ENCODE assay signal across 10 mouse cellular contexts in genomic region chr10:81600096-81600495, GRCm38 (mm10). TPM values are rescaled to one million over a fixed set of nuclear protein-coding genes. Genes with fewer than 3 reads are reported as not detected.
DNase-seq lines count a peak whose midpoint lies in the region; ATAC-seq and TF ChIP-seq lines count a peak whose summit lies in the region.
"Had no signal": no experiment of that assay in that cellular context is flagged by ENCODE, and none has a peak within 500 bp of the region (broad histone marks: within the 10 kb centered on the region; RNA-seq: fewer than 3 reads in every experiment).

No protein-coding gene starts in this region.

- no peaks in the 10 kb centered on the region for H3K9me3 ChIP-seq in kidney, embryonic 16.5 days (ENCODE audit: low read length)
- H3K9me3 ChIP-seq in ES-E14 (ENCODE audit: control insufficient read depth, insufficient read depth, low read depth, low read length), result no peaks in the 10 kb centered on the region
- H3K9me3 ChIP-seq in limb, embryonic 12.5 days, result no peaks in the 10 kb centered on the region
- H3K9me3 ChIP-seq: forebrain, embryonic 15.5 days had no signal

- H3K4me3 ChIP-seq in kidney, embryonic 16.5 days (ENCODE audit: low read length), result no peak overlapping the region
- no peak overlapping the region for H3K4me3 ChIP-seq in ES-E14 (ENCODE audit: insufficient read depth in 1 of 2, low read depth in 1 of 2, low read length in 2 of 2, poor library complexity in 1 of 2, severe bottlenecking in 1 of 2)
- H3K4me3 ChIP-seq in limb, embryonic 12.5 days (replicated peaks), result no peak overlapping the region

- no peaks in the 10 kb centered on the region for H3K36me3 ChIP-seq in kidney, embryonic 16.5 days (ENCODE audit: insufficient read depth, low read length)
- no peaks in the 10 kb centered on the region for H3K36me3 ChIP-seq in ES-E14 (ENCODE audit: control insufficient read depth, insufficient read depth, low read length, poor library complexity, severe bottlenecking)
- H3K36me3 ChIP-seq in limb, embryonic 12.5 days, result no peaks in the 10 kb centered on the region
- H3K36me3 ChIP-seq: forebrain, embryonic 15.5 days had no signal

- ATAC-seq in kidney, embryonic 16.5 days (ENCODE audit: low FRiP score, low TSS enrichment), result no peak
- ATAC-seq in limb, embryonic 12.5 days (ENCODE audit: insufficient number of reproducible peaks, insufficient read depth, low FRiP score, low TSS enrichment, low read depth), result no peak
- ATAC-seq in megakaryocyte, adult 5-6 weeks (ENCODE audit: poor library complexity, severe bottlenecking), result no peak
- ATAC-seq: Patski had no signal

- WGBS in kidney, embryonic 16.5 days, result 37% methylated on average over 10 of the region's 10 CpGs
- 41% methylated on average over 10 of the region's 10 CpGs for WGBS in limb, embryonic 12.5 days

- peak overlapping the region; percentile 85 for H3K27ac ChIP-seq in kidney, embryonic 16.5 days (ENCODE audit: low read length)
- peak overlapping the region; percentile 9; the same call in 1 of the 2 replicates for H3K27ac ChIP-seq in ES-E14 (ENCODE audit: insufficient read depth, low read depth, low read length, poor library complexity, severe bottlenecking)
- H3K27ac ChIP-seq in limb, embryonic 12.5 days, result peak overlapping the region; percentile 75
- H3K27ac ChIP-seq: forebrain, embryonic 15.5 days had no signal

- DNase-seq in embryo, embryonic 11 days, result peak; percentile 20
- DNase-seq in embryo, embryonic 9.5 days (ENCODE audit: extremely low spot score), result no peak
- no peak for DNase-seq in kidney, postnatal 14 days
- no peak for DNase-seq in ES-E14 (ENCODE audit: low read depth, low spot score)
- no peak for DNase-seq in adrenal gland, postnatal 10 days

- in situ Hi-C loops in ES-E14 (cut with MboI; ENCODE audit: low sequenced_read_pairs in 2 of 2, unreplicated experiment in 2 of 2), result no loop called here

- no peak overlapping the region for H3K9ac ChIP-seq in kidney, embryonic 16.5 days (replicated peaks; ENCODE audit: low read length)
- no peak overlapping the region for H3K9ac ChIP-seq in ES-E14 (ENCODE audit: insufficient read depth, low read depth, low read length, poor library complexity, severe bottlenecking)
- H3K9ac ChIP-seq in limb, embryonic 12.5 days (replicated peaks), result no peak overlapping the region
- H3K9ac ChIP-seq: forebrain, embryonic 15.5 days had no signal

- no peaks in the 10 kb centered on the region for H3K27me3 ChIP-seq in kidney, embryonic 16.5 days (ENCODE audit: insufficient read depth, low read length)
- H3K27me3 ChIP-seq in limb, embryonic 12.5 days, result peaks cover 9% of the 10 kb centered on the region
- H3K27me3 ChIP-seq: Patski had no signal

- peaks cover 71% of the 10 kb centered on the region for H3K4me1 ChIP-seq in kidney, embryonic 16.5 days (ENCODE audit: insufficient read depth, low read length)
- H3K4me1 ChIP-seq in ES-E14 (ENCODE audit: control insufficient read depth in 2 of 2, insufficient read depth in 2 of 2, low read length in 2 of 2, poor library complexity in 1 of 2), result peaks cover 9 to 48% of the 10 kb centered on the region in 2 experiments
- H3K4me1 ChIP-seq in limb, embryonic 12.5 days (replicated peaks), result peaks cover 83% of the 10 kb centered on the region

- H3K4me2 ChIP-seq in kidney, embryonic 16.5 days (replicated peaks; ENCODE audit: low read depth, low read length), result no peak overlapping the region
- H3K4me2 ChIP-seq in limb, embryonic 12.5 days, result no peak overlapping the region

TF ChIP-seq in ES-E14, 5 proteins besides CTCF, POLR2A, EP300 and RAD21:
- TF ChIP-seq ZC3H11A (IDR thresholded peaks at IDR 0.05; ENCODE audit: borderline replicate concordance, low read depth, low read length), result no peak
- no peak for TF ChIP-seq ZNF384 (IDR thresholded peaks at IDR 0.05; ENCODE audit: low read depth, low read length)
- TF ChIP-seq MAFK (IDR thresholded peaks at IDR 0.05; ENCODE audit: insufficient read depth, low read depth, low read length), result no peak
- no peak for TF ChIP-seq HCFC1 (IDR thresholded peaks at IDR 0.05; ENCODE audit: borderline replicate concordance, insufficient read depth, low read length)
- TF ChIP-seq CHD2 (IDR thresholded peaks at IDR 0.05; ENCODE audit: low read depth, low read length), result no peak

RNA-seq across cellular contexts. Expression of gene Tle6, which starts 0.8 kb away (rescaled TPM):
- 18.5 and 22.8 TPM in 2 replicates for polyA plus RNA-seq in kidney, embryonic 16.5 days (2015; fragmentation: Nextera tagmentation; extraction: Ambion mirVana)
- 17.7 and 22.0 TPM in 2 replicates for total RNA-seq in ES-E14 (2012; rRNA removed)
- 15.2 TPM in 2 replicates for polyA plus RNA-seq in limb, embryonic 12.5 days (2016; fragmentation: Nextera tagmentation; extraction: Ambion mirVana)
- 1.9 and 8.9 TPM in 2 replicates for total RNA-seq in megakaryocyte, adult 5-6 weeks (2015)
- total RNA-seq in megakaryocyte, adult 5-6 weeks (2017), result 6.5 and 11.4 TPM in 2 replicates
- total RNA-seq in adrenal gland, postnatal 10 days (2021), result 10 to 100 TPM in 1 of 2 experiments, 1 to 10 TPM in 1; 8.7 to 10.8 TPM

RNA-seq across cellular contexts. Expression of gene BC025920, which starts 6.0 kb away (rescaled TPM):
- 0.66 and 0.82 TPM in 2 replicates for polyA plus RNA-seq in kidney, embryonic 16.5 days (2015; fragmentation: Nextera tagmentation; extraction: Ambion mirVana)
- 2.3 and 2.5 TPM in 2 replicates for total RNA-seq in ES-E14 (2012; rRNA removed)
- polyA plus RNA-seq in limb, embryonic 12.5 days (2016; fragmentation: Nextera tagmentation; extraction: Ambion mirVana), result 2.0 and 2.2 TPM in 2 replicates
- 1.7 and 2.0 TPM in 2 replicates for total RNA-seq in megakaryocyte, adult 5-6 weeks (2015)
- total RNA-seq in megakaryocyte, adult 5-6 weeks (2017), result 2.3 and 2.4 TPM in 2 replicates
- 1 to 10 TPM; 1.1 to 1.8 TPM for total RNA-seq in adrenal gland, postnatal 10 days (2021)

RNA-seq across cellular contexts. Expression of gene Tle2, which starts 25.7 kb away (rescaled TPM):
- 41.0 and 52.0 TPM in 2 replicates for polyA plus RNA-seq in kidney, embryonic 16.5 days (2015; fragmentation: Nextera tagmentation; extraction: Ambion mirVana)
- 2.4 and 2.6 TPM in 2 replicates for total RNA-seq in ES-E14 (2012; rRNA removed)
- polyA plus RNA-seq in limb, embryonic 12.5 days (2016; fragmentation: Nextera tagmentation; extraction: Ambion mirVana), result 39.4 and 45.6 TPM in 2 replicates
- 1.1 and 3.3 TPM in 2 replicates for total RNA-seq in megakaryocyte, adult 5-6 weeks (2015)
- 0.51 and 1.8 TPM in 2 replicates for total RNA-seq in megakaryocyte, adult 5-6 weeks (2017)
- total RNA-seq in adrenal gland, postnatal 10 days (2021), result 10 to 100 TPM; 10.9 to 18.1 TPM

RNA-seq across cellular contexts. Expression of gene Sirt6, which starts 27.5 kb away (rescaled TPM):
- polyA plus RNA-seq in kidney, embryonic 16.5 days (2015; fragmentation: Nextera tagmentation; extraction: Ambion mirVana), result 41.8 and 48.4 TPM in 2 replicates
- total RNA-seq in ES-E14 (2012; rRNA removed), result 14.5 and 16.7 TPM in 2 replicates
- 55.8 and 57.5 TPM in 2 replicates for polyA plus RNA-seq in limb, embryonic 12.5 days (2016; fragmentation: Nextera tagmentation; extraction: Ambion mirVana)
- total RNA-seq in megakaryocyte, adult 5-6 weeks (2015), result 6.3 and 8.0 TPM in 2 replicates
- 2.5 and 6.4 TPM in 2 replicates for total RNA-seq in megakaryocyte, adult 5-6 weeks (2017)
- 10 to 100 TPM; 17.3 to 24.7 TPM for total RNA-seq in adrenal gland, postnatal 10 days (2021)

RNA-seq across cellular contexts. Expression of gene Ankrd24, which starts 28.2 kb away (rescaled TPM):
- 16.0 and 17.6 TPM in 2 replicates for polyA plus RNA-seq in kidney, embryonic 16.5 days (2015; fragmentation: Nextera tagmentation; extraction: Ambion mirVana)
- total RNA-seq in ES-E14 (2012; rRNA removed), result 14.4 and 18.6 TPM in 2 replicates
- polyA plus RNA-seq in limb, embryonic 12.5 days (2016; fragmentation: Nextera tagmentation; extraction: Ambion mirVana), result 10.1 and 10.4 TPM in 2 replicates
- 1.0 and 1.1 TPM in 2 replicates for total RNA-seq in megakaryocyte, adult 5-6 weeks (2015)
- 1.7 and 1.8 TPM in 2 replicates for total RNA-seq in megakaryocyte, adult 5-6 weeks (2017)
- total RNA-seq in adrenal gland, postnatal 10 days (2021), result 10 to 100 TPM; 15.2 to 26.7 TPM

Comparison
In these comparisons a context has a peak if more than half of its experiments do, and no peak if none do; other contexts are left out.
1. H3K27ac ChIP-seq: peak in every context shown above with its lines; median percentile 85 in kidney, embryonic 16.5 days; 75 in limb, embryonic 12.5 days; 9 in ES-E14.